Mouse (Mus musculus): ENCODE measurements around the gene Znrf2.

- no peak for TF ChIP-seq TAL1 (IDR thresholded peaks at IDR 0.05; ENCODE audit: low read length)
- TF ChIP-seq GATA1 (IDR thresholded peaks at IDR 0.05; ENCODE audit: low read length): no peak
These were observed 1.7 kb downstream of the Znrf2 start for GRCm38 (mm10) chr6:54818389-54818788.
